Mouse (Mus musculus): ENCODE results near the gene Tshz3. TPM values are rescaled to one million over a fixed set of nuclear protein-coding genes. Genes with fewer than 3 reads are reported as not detected.

Gene Tshz3
- total RNA-seq, 1 experiment from 2014 or later, result 4.7 TPM

- DNase-seq, result no peak
Observed at GRCm38 (mm10) chr7:36786713-36787421, 88.9 kb downstream of the Tshz3 start.

GRCm38 (mm10) chr7:36796392-36797187, 98.7 kb downstream of the Tshz3 start:
- DNase-seq, result no peak

Data from adrenal gland, postnatal 25 days (tissue).